27 mouse cellular contexts compared by ENCODE assay signal in the genomic region with DNA sequence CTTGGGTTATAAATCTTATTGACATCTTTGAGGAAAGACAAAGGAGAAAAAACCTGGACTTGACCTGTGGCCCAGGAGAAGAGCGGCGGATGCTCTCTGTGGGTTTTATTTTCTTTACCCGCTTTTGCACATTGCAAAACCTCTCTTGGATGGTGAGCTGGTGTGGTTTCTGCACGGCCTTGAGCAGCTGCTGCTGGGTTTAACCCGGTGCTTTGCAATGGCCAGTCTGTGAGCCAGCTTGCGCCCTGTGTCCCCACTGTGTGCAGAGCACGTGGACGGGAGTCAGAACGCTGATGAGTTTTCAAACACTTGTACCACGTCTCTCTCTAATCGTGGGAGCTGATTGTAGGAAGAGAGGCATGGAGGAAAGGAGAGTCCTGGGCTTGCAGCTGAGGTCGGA.
A peak's percentile ranks its signal among the peaks of the same experiment; 100 is the strongest.
DNase-seq lines count a peak whose midpoint lies in the region; ATAC-seq and TF ChIP-seq lines count a peak whose summit lies in the region.
"Had no signal": no experiment of that assay in that cellular context is flagged by ENCODE, and none has a peak within 500 bp of the region (broad histone marks: within the 10 kb centered on the region; RNA-seq: fewer than 3 reads in every experiment).

No protein-coding gene starts in this region.

- peak; percentile 84 for DNase-seq in liver, adult 2 months (ENCODE audit: extremely low read depth, low read depth, low spot score)
- no peak for DNase-seq in midbrain, embryonic 14.5 days
- DNase-seq in embryo, embryonic 11 days = no peak
- no peak for DNase-seq in kidney, postnatal 10 days
- DNase-seq: adrenal gland, adult 8-10 months; cerebellum, adult 18-20 months; cerebellum, adult 9-10 months; cerebellum, postnatal 14 days; gastrocnemius, postnatal 10 days; gastrocnemius, postnatal 36 days; heart, adult 11 months; heart, postnatal 14 days; heart, postnatal 4 days had no signal

- no peak overlapping the region for H3K4me3 ChIP-seq in liver, adult 2 months (ENCODE audit: insufficient read depth, low read depth, low read length)
- no peak overlapping the region for H3K4me3 ChIP-seq in liver, embryonic 12.5 days
- H3K4me3 ChIP-seq in midbrain, embryonic 13.5 days (replicated peaks) = no peak overlapping the region
- H3K4me3 ChIP-seq in midbrain, embryonic 14.5 days (replicated peaks; ENCODE audit: low read depth, low read length) = no peak overlapping the region
- H3K4me3 ChIP-seq: embryonic facial prominence, embryonic 10.5 days; embryonic facial prominence, embryonic 13.5 days; erythroblast, embryonic 14.5 days; forebrain, embryonic 10.5 days; forebrain, embryonic 13.5 days; heart, embryonic 13.5 days had no signal

- peak overlapping the region; percentile 72 for H3K27ac ChIP-seq in liver, adult 2 months (replicated peaks; ENCODE audit: insufficient read depth, low read depth, low read length)
- no peak overlapping the region for H3K27ac ChIP-seq in liver, embryonic 12.5 days
- 0 out of 2 replicates have a peak overlapping the region, but pooled peaks have one; percentile 12 for H3K27ac ChIP-seq in midbrain, embryonic 13.5 days
- H3K27ac ChIP-seq in midbrain, embryonic 14.5 days (replicated peaks; ENCODE audit: low read depth, low read length) = no peak overlapping the region
- H3K27ac ChIP-seq: embryonic facial prominence, embryonic 10.5 days; embryonic facial prominence, embryonic 13.5 days; forebrain, embryonic 10.5 days; forebrain, embryonic 13.5 days; heart, embryonic 13.5 days; hindbrain, embryonic 14.5 days; hindbrain, postnatal 0 days had no signal

- 33% methylated on average over 12 of the region's 12 CpGs for WGBS in liver, adult 2 months
- WGBS in liver, embryonic 12.5 days (ENCODE audit: insufficient replicate concordance) = 66% methylated on average over 12 of the region's 12 CpGs
- WGBS in midbrain, embryonic 13.5 days = 92% methylated on average over 12 of the region's 12 CpGs
- 90% methylated on average over 12 of the region's 12 CpGs for WGBS in midbrain, embryonic 14.5 days

- no peaks in the 10 kb centered on the region for H3K9me3 ChIP-seq in liver, embryonic 12.5 days (replicated peaks)
- H3K9me3 ChIP-seq in midbrain, embryonic 13.5 days = no peaks in the 10 kb centered on the region
- no peaks in the 10 kb centered on the region for H3K9me3 ChIP-seq in midbrain, embryonic 14.5 days (ENCODE audit: control insufficient read depth, low read length)
- H3K9me3 ChIP-seq: embryonic facial prominence, embryonic 10.5 days; embryonic facial prominence, embryonic 13.5 days; forebrain, embryonic 10.5 days; forebrain, embryonic 13.5 days; heart, embryonic 13.5 days had no signal

- no peak for TF ChIP-seq POLR2A in liver, adult 2 months (IDR thresholded peaks at IDR 0.05; ENCODE audit: extremely low read depth, insufficient read depth, low read length)

- H3K36me3 ChIP-seq in liver, adult 2 months (ENCODE audit: control insufficient read depth, insufficient read depth, low read length) = no peaks in the 10 kb centered on the region
- H3K36me3 ChIP-seq in liver, embryonic 12.5 days = no peaks in the 10 kb centered on the region
- no peaks in the 10 kb centered on the region for H3K36me3 ChIP-seq in midbrain, embryonic 13.5 days
- H3K36me3 ChIP-seq in midbrain, embryonic 14.5 days (ENCODE audit: control insufficient read depth, insufficient read depth, low read length) = no peaks in the 10 kb centered on the region

- H3K79me2 ChIP-seq in liver, adult 2 months (ENCODE audit: control insufficient read depth, insufficient read depth, low read length) = peaks cover 12% of the 10 kb centered on the region; the same call in 1 of the 2 replicates

- no peak for ATAC-seq in liver, embryonic 12.5 days
- ATAC-seq in midbrain, embryonic 13.5 days = no peak
- ATAC-seq in midbrain, embryonic 14.5 days (ENCODE audit: low FRiP score, low TSS enrichment) = no peak
- peak; percentile 38 for ATAC-seq in megakaryocyte, adult 5-6 weeks (ENCODE audit: poor library complexity, severe bottlenecking)
- ATAC-seq: CD4-positive, CD25-positive, alpha-beta regulatory T cell, adult 4 months; forebrain, embryonic 13.5 days; forebrain, embryonic 16.5 days; hindbrain, postnatal 0 days; inflammation-experienced regulatory T-cells, adult 6 months had no signal

- no peak for TF ChIP-seq CTCF in liver, adult 2 months (IDR thresholded peaks at IDR 0.05; ENCODE audit: low read depth, low read length)

- peaks cover 51% of the 10 kb centered on the region for H3K4me1 ChIP-seq in liver, adult 2 months (ENCODE audit: control insufficient read depth, insufficient read depth, low read length)
- H3K4me1 ChIP-seq in liver, embryonic 12.5 days = peaks cover 21% of the 10 kb centered on the region
- H3K4me1 ChIP-seq in midbrain, embryonic 13.5 days (replicated peaks) = peaks cover 42% of the 10 kb centered on the region
- peaks cover 9% of the 10 kb centered on the region for H3K4me1 ChIP-seq in midbrain, embryonic 14.5 days (ENCODE audit: control insufficient read depth, insufficient read depth, low read length)

- no peaks in the 10 kb centered on the region for H3K27me3 ChIP-seq in liver, adult 2 months (ENCODE audit: control insufficient read depth, insufficient read depth, low read length)
- H3K27me3 ChIP-seq in liver, embryonic 12.5 days (replicated peaks) = peaks cover 8% of the 10 kb centered on the region; the same call in 1 of the 2 replicates
- no peaks in the 10 kb centered on the region for H3K27me3 ChIP-seq in midbrain, embryonic 13.5 days
- H3K27me3 ChIP-seq in midbrain, embryonic 14.5 days (ENCODE audit: control insufficient read depth, insufficient read depth, low read length) = no peaks in the 10 kb centered on the region
- H3K27me3 ChIP-seq: embryonic facial prominence, embryonic 13.5 days; forebrain, embryonic 13.5 days; heart, embryonic 13.5 days had no signal

- no peak overlapping the region for H3K4me2 ChIP-seq in liver, embryonic 12.5 days
- H3K4me2 ChIP-seq in midbrain, embryonic 13.5 days (replicated peaks) = no peak overlapping the region
- no peak overlapping the region for H3K4me2 ChIP-seq in midbrain, embryonic 14.5 days (ENCODE audit: low read length)
- H3K4me2 ChIP-seq: embryonic facial prominence, embryonic 13.5 days; forebrain, embryonic 13.5 days; heart, embryonic 13.5 days; hindbrain, embryonic 14.5 days had no signal

- H3K9ac ChIP-seq in liver, adult 2 months (ENCODE audit: low read depth, low read length) = peak overlapping the region; percentile 19; the same call in 1 of the 2 replicates
- H3K9ac ChIP-seq in liver, embryonic 12.5 days = no peak overlapping the region
- H3K9ac ChIP-seq in midbrain, embryonic 13.5 days (replicated peaks) = no peak overlapping the region
- H3K9ac ChIP-seq in midbrain, embryonic 14.5 days (replicated peaks; ENCODE audit: low read length) = no peak overlapping the region
- H3K9ac ChIP-seq: embryonic facial prominence, embryonic 13.5 days; forebrain, embryonic 13.5 days; heart, embryonic 13.5 days; hindbrain, embryonic 14.5 days had no signal

Comparison
In these comparisons a context has a peak if more than half of its experiments do, and no peak if none do; other contexts are left out.
1. H3K27ac ChIP-seq: peak in liver, adult 2 months (single experiment) and midbrain, embryonic 13.5 days (single experiment); none in liver, embryonic 12.5 days (single experiment) and midbrain, embryonic 14.5 days (single experiment).